Mouse (Mus musculus) liver, embryonic 12.5 days (tissue): Measurements from ENCODE around the gene Ttll4. TPM values are rescaled to one million over a fixed set of nuclear protein-coding genes. Genes with fewer than 3 reads are reported as not detected.

Experiments
- ATAC-seq: fragments of 200-750 bp; cut with Nextera tagmentation; 2 replicates; pipeline ENCODE4 v1.8.0; 2017; ENCODE audit warnings: moderate number of reproducible peaks, mild to moderate bottlenecking, moderate library complexity
- H3K27ac ChIP-seq: fragments of 300-500 bp; sonication (generic); 2 replicates; pipeline ENCODE4 v1.5.1; 2016; ENCODE audit warnings: mild to moderate bottlenecking
- H3K27me3 ChIP-seq: fragments of 300-500 bp; sonication (generic); replicated peaks from 2 replicates; pipeline ENCODE4 v1.6.1; 2016; ENCODE audit warnings: mild to moderate bottlenecking, moderate library complexity
- H3K36me3 ChIP-seq: fragments of 300-500 bp; sonication (generic); 2 replicates; pipeline ENCODE4 v1.6.1; 2016; ENCODE audit warnings: mild to moderate bottlenecking, moderate library complexity
- H3K4me1 ChIP-seq: fragments of 300-500 bp; sonication (generic); 2 replicates; pipeline ENCODE4 v1.6.1; 2016
- H3K4me2 ChIP-seq: fragments of 300-500 bp; sonication (generic); 2 replicates; pipeline ENCODE4 v1.6.1; 2016; ENCODE audit warnings: mild to moderate bottlenecking, moderate library complexity
- H3K4me3 ChIP-seq: fragments of 300-500 bp; sonication (generic); 2 replicates; pipeline ENCODE4 v1.5.1; 2016; ENCODE audit warnings: mild to moderate bottlenecking, moderate library complexity
- H3K9ac ChIP-seq: fragments of 300-500 bp; sonication (generic); 2 replicates; pipeline ENCODE4 v1.6.1; 2016; ENCODE audit warnings: mild to moderate bottlenecking, moderate library complexity
- H3K9me3 ChIP-seq: fragments of 300-500 bp; sonication (generic); replicated peaks from 2 replicates; pipeline ENCODE4 v1.6.1; 2016; ENCODE audit warnings: mild to moderate bottlenecking, moderate library complexity
- WGBS: fragments of 180-500 bp; shearing (Covaris S2); methylation state at CpG from one replicate; pipeline ENCODE4 v1.1.7; 2016; ENCODE audit not compliant: insufficient replicate concordance; 5-methylcytosine and 5-hydroxymethylcytosine counted together
- polyA plus RNA-seq: library from polyadenylated mRNA; unstranded; fragments of >200 nt; fragmentation: Nextera tagmentation; extraction: Ambion mirVana; gene quantifications from 2 replicates; pipeline ENCODE4 v1.2.1, GENCODE M21; 2016

The Ttll4 gene
- polyA plus RNA-seq, 1 experiment from 2014 or later, result 15.4 TPM

DNA sequence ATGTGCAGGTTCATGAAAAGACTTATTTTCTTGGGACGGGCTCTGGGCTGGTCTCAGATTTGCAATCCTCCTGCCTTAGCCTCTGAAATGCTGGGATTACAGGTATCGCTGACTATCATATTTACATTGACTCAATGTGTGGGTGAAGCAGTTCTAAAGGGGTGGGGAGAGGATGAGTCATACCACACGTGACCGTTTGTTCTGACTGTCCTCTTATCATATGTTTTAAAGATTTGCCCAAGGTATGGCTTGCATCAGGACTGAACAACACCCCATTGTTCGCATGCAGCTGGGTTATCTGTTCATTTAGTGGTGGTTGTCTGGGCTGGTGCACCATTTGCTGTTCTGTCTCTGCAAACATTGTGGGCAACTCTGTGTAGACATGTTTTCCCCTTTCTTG, 65.1 kb downstream of the Ttll4 start:
- no peak overlapping the region for H3K4me2 ChIP-seq

DNA sequence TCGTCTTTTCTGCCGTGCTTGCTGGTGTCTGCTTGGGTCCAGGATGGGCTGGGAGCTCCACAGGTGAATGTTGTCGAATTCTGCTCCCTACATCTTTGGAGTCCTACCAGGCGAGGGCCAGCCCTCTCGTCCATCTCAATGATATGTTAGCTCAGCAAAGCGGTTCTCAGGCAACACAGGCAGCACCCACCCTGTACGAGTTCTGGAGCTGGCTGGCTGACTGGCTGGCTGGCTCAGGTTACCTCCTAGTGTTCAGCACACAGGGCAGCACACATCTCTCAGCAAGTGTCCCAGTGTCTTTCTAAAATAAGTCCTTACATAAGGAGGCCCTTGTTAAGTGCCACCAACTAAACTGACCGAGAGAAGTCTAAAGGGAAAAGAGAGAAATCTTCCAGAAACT, 66.9 kb downstream of the Ttll4 start:
- no peak for ATAC-seq
- no peaks in the 10 kb centered on the region for H3K9me3 ChIP-seq
- H3K4me2 ChIP-seq, result no peak overlapping the region
- H3K9ac ChIP-seq, result no peak overlapping the region
- H3K4me3 ChIP-seq, result no peak overlapping the region
- H3K27me3 ChIP-seq, result no peaks in the 10 kb centered on the region
- WGBS, result 60% methylated on average over 8 of the region's 8 CpGs
- H3K36me3 ChIP-seq, result no peaks in the 10 kb centered on the region
- no peak overlapping the region for H3K27ac ChIP-seq
- no peaks in the 10 kb centered on the region for H3K4me1 ChIP-seq

More for the DNA sequence above, 65.1 kb downstream of the Ttll4 start:
- H3K9me3 ChIP-seq, result no peaks in the 10 kb centered on the region
- H3K36me3 ChIP-seq, result no peaks in the 10 kb centered on the region
- 45% methylated on average over 5 of the region's 5 CpGs for WGBS
- H3K27ac ChIP-seq, result no peak overlapping the region
- peaks cover under 1% of the 10 kb centered on the region; the same call in 1 of the 2 replicates for H3K4me1 ChIP-seq
- H3K4me3 ChIP-seq, result no peak overlapping the region
- H3K27me3 ChIP-seq, result no peaks in the 10 kb centered on the region
- no peak for ATAC-seq
- no peak overlapping the region for H3K9ac ChIP-seq

DNA sequence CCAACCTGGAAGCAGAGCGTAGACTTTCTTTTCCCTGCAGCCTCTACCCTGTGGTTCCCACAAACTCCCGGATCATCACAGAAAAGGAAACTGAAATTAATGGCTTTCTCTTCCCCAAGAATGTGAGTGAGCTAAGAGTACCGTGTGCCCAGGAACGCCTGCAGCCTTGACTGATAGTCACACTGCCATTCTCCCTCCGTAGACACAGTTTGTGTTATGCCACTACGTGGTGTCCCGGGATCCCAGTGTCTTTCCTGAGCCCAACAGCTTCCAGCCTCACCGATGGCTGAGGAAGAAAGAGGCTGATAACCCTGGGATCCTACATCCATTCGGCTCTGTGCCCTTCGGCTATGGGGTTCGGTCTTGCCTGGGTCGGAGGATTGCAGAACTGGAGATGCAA, 75.4 kb downstream of the Ttll4 start:
- H3K9me3 ChIP-seq, result no peaks in the 10 kb centered on the region
- WGBS, result 70% methylated on average over 12 of the region's 12 CpGs
- ATAC-seq, result no peak

DNA sequence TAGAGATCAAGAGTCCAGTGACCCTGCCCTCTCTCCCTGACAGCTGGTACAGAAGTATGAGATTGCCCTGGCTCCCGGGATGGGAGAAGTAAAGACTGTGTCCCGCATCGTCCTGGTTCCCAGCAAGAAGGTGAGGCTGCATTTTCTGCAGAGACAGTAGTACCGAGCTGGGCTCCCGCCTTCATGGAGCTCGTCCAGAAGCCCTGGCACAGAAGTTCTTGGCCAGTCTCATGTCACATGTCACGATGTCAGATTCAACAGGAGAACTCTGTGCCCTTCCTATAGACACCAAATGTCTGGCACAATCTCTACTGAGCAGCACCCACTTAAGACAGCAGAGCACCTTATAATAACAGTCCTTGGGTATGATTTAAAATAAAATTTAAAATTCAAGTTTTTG, 76.0 kb downstream of the Ttll4 start:
- peaks cover 4% of the 10 kb centered on the region; the same call in 1 of the 2 replicates for H3K27me3 ChIP-seq
- no peaks in the 10 kb centered on the region for H3K36me3 ChIP-seq
- H3K27ac ChIP-seq, result no peak overlapping the region
- no peaks in the 10 kb centered on the region for H3K9me3 ChIP-seq
- H3K4me1 ChIP-seq, result no peaks in the 10 kb centered on the region
- 69% methylated on average over 7 of the region's 7 CpGs for WGBS
- no peak for ATAC-seq
- no peak overlapping the region for H3K4me2 ChIP-seq
- H3K9ac ChIP-seq, result no peak overlapping the region
- H3K4me3 ChIP-seq, result no peak overlapping the region

More for the DNA sequence above, 75.4 kb downstream of the Ttll4 start:
- H3K27me3 ChIP-seq, result peaks cover 4% of the 10 kb centered on the region; the same call in 1 of the 2 replicates
- no peak overlapping the region for H3K4me3 ChIP-seq
- H3K27ac ChIP-seq, result no peak overlapping the region
- no peaks in the 10 kb centered on the region for H3K36me3 ChIP-seq
- no peaks in the 10 kb centered on the region for H3K4me1 ChIP-seq
- no peak overlapping the region for H3K9ac ChIP-seq
- no peak overlapping the region for H3K4me2 ChIP-seq

DNA sequence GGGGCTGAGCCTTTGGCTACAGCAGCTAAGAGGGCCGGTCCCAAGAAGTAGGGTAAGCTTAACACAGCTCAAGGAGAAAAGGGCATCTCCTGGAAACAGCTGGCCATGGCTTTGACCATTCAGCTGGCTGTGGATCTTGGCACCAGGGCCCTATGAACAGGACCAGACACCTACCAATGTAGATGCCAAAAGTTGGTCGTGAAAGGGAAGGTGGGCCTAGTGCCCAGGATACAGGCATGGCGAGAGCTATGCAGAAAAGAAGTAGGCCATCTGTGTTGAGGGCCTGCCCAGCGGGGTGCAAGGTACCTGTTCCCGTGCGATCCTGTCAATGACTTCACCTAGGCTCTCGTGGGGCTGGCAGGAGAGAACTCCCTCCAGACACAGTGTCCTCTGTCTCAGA, 79.3 kb downstream of the Ttll4 start:
- H3K4me2 ChIP-seq, result no peak overlapping the region
- no peak for ATAC-seq
- H3K9ac ChIP-seq, result no peak overlapping the region
- H3K27ac ChIP-seq, result no peak overlapping the region
- 60% methylated on average over 7 of the region's 7 CpGs for WGBS
- H3K4me3 ChIP-seq, result no peak overlapping the region
- peaks cover 4% of the 10 kb centered on the region; the same call in 1 of the 2 replicates for H3K27me3 ChIP-seq
- H3K4me1 ChIP-seq, result no peaks in the 10 kb centered on the region
- no peaks in the 10 kb centered on the region for H3K9me3 ChIP-seq
- no peaks in the 10 kb centered on the region for H3K36me3 ChIP-seq

DNA sequence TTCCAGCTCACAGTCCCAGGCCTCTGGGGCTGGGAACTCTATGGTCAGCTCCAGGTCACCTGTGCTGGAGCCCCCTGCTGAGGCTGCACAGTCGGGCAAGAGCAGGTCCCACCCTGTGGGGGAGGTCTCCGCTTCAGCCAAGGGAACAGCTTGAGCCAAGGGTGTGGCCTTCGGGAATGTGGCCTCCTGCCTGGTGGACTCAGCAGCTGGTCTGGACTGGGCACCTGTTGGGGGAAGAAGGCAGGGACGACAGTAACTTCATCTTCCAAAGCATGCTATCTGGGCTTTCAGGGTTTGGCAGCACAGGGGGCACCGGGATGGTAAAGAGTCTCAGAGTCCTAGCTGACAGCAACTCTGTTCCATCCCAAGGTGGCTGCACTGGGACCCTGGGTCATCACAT, 85.8 kb downstream of the Ttll4 start:
- WGBS, result 71% methylated on average over 5 of the region's 5 CpGs
- Histone ChIP-seq H3K4me2 (no peak overlapping the region), H3K4me1 (0 out of 2 replicates have a peak, but pooled peaks cover 3% of the 10 kb centered on the region), H3K27me3 (peaks cover 35% of the 10 kb centered on the region), H3K9me3 (no peaks in the 10 kb centered on the region), H3K36me3 (no peaks in the 10 kb centered on the region), H3K4me3 (no peak overlapping the region), H3K9ac (no peak overlapping the region), H3K27ac (no peak overlapping the region)
- no peak for ATAC-seq

DNA sequence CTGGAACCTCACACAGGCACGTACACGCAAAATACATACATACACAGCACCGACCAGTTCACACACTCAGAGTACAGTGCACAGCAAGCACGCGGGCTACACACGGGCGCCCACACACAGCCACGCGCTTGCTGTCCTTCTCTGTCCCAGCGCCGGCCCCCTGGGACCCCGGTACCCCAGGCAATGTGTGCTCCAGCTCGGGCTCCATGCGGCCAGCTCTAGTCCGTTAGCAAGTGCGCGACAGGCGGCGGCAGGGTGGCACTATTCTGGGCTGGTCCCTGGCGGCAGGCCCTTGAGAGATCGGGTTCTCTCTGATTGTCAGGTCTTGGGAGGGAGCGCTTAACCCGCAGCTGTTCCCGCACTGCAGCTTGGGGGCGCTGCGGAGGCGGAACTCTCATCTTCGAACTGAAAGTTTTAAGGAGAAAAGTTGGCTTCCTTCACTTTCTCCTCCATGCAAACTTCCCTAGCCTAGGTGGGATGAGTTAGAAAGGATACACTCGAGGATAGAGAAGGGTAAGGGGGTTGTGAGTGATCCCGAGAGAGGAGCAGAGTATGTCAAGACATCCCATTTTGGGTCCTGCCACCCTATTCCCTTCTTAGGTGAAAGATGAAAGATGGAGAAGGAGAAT, 87.2 kb downstream of the Ttll4 start, which contains the start of gene Prkag3:
Gene Prkag3 (minus strand): TSS at position 579 of the 629 bp plus-strand sequence.
- Histone ChIP-seq H3K36me3 (no peaks in the 10 kb centered on the region), H3K4me1 (0 out of 2 replicates have a peak, but pooled peaks cover 3% of the 10 kb centered on the region), H3K27ac (no peak within 1 kb of the TSS), H3K27me3 (peaks cover 35% of the 10 kb centered on the region), H3K9ac (no peak within 1 kb of the TSS), H3K4me2 (peak within 1 kb of the TSS; percentile 58), H3K9me3 (no peaks in the 10 kb centered on the region), H3K4me3 (peak within 1 kb of the TSS; percentile 24; the same call in 1 of the 2 replicates)
- ATAC-seq, result peak; percentile 57; the same call in 1 of the 2 replicates
- 9% methylated on average over 30 of the region's 30 CpGs for WGBS

DNA sequence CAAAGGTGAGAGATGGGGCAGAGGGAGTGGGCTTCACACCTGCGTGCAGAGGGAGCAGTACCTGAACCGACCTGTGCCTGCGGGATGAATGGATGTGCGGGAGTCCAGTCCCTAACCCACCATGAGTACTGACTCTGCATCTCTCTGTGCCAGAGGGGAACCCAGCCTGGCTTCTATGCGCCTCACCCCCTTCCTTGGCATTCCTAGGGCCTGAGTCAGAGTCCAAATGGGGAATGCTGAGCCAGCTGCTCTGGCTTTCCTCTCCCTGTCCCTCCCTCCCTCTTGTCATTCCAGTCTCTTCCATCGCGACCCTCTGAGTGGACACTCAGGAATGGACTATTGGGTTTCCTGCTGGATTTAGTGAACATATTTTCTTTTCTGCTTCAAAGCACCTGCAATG, 87.8 kb downstream of the Ttll4 start:
- Histone ChIP-seq H3K9me3 (no peaks in the 10 kb centered on the region), H3K27ac (no peak overlapping the region), H3K36me3 (no peaks in the 10 kb centered on the region), H3K27me3 (peaks cover 35% of the 10 kb centered on the region), H3K4me1 (0 out of 2 replicates have a peak, but pooled peaks cover 3% of the 10 kb centered on the region), H3K4me3 (no peak overlapping the region), H3K4me2 (peak overlapping the region; percentile 58; the same call in 1 of the 2 replicates), H3K9ac (no peak overlapping the region)
- WGBS, result 46% methylated on average over 7 of the region's 7 CpGs
- ATAC-seq, result no peak

DNA sequence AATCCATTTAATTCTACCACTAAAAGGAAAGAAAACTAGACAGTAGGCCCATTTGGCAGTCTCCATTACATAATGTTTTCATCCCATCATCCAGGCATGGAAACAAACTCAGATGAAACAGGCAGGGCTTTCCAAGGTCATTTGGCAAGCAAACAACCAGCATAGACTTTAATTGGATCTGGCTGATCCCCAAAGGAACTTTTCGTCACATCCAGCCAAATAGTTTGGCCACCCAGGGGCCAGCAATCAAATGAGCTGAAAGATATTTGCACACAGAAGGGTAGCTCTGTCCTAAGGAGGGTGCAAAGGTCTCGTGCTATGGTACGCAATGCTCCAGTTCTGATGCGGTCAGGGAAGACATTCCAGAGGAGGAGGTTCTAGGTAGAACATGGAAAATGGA, 89.1 kb downstream of the Ttll4 start:
- Histone ChIP-seq H3K27ac (no peak overlapping the region), H3K4me1 (0 out of 2 replicates have a peak, but pooled peaks cover 3% of the 10 kb centered on the region), H3K9me3 (no peaks in the 10 kb centered on the region), H3K27me3 (peaks cover 35% of the 10 kb centered on the region), H3K36me3 (no peaks in the 10 kb centered on the region), H3K9ac (no peak overlapping the region), H3K4me2 (no peak overlapping the region), H3K4me3 (no peak overlapping the region)
- ATAC-seq, result no peak
- 62% methylated on average over 4 of the region's 4 CpGs for WGBS

DNA sequence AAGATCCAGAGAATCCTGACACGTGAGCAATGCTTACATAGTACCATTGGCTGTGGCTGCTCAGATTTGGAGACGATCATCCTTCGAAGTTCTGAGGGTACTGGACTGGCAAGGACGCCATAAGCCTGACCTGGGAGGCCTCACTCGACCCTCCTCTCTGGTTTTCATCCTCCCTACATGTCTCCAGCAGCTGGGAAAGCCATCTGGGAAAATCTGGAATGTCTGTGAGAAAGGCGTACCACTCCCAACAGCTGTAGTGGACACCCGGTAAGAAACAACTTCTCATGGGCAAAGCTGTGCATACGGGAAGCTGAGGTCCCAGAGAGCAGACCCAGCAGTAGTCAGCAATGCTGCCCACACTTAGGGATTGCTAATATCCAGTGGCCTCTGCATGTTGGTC, 90.6 kb downstream of the Ttll4 start:
- Histone ChIP-seq H3K9me3 (no peaks in the 10 kb centered on the region), H3K36me3 (no peaks in the 10 kb centered on the region), H3K4me1 (0 out of 2 replicates have a peak, but pooled peaks cover 3% of the 10 kb centered on the region), H3K27ac (no peak overlapping the region), H3K4me3 (no peak overlapping the region), H3K27me3 (peaks cover 31% of the 10 kb centered on the region), H3K4me2 (no peak overlapping the region), H3K9ac (no peak overlapping the region)
- WGBS, result 75% methylated on average over 8 of the region's 8 CpGs
- no peak for ATAC-seq

DNA sequence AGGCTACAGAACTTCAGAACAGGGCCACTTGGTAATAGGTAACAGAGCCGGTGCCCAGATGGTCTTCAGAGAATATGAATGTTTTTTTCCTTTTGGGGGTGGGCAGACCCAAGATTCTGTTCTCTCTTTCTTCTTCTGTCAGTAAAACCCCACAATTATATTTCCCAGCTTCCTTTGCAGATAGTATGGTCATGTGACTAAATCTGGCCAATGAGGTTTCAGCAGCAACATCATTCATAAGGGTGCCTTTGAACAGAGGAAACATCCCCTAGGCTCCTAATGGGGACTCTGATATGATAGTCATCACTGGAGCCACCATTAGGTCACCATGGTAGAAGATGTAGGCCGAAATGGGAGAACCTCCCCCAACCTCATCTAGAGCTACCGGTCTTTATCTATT, 91.3 kb downstream of the Ttll4 start:
- no peak for ATAC-seq
- Histone ChIP-seq H3K9me3 (no peaks in the 10 kb centered on the region), H3K27me3 (peaks cover 24% of the 10 kb centered on the region), H3K4me2 (no peak overlapping the region), H3K9ac (no peak overlapping the region), H3K4me1 (0 out of 2 replicates have a peak, but pooled peaks cover 3% of the 10 kb centered on the region), H3K36me3 (no peaks in the 10 kb centered on the region), H3K4me3 (no peak overlapping the region), H3K27ac (no peak overlapping the region)
- WGBS, result 76% methylated on average over 3 of the region's 3 CpGs
